In the genomic region with DNA sequence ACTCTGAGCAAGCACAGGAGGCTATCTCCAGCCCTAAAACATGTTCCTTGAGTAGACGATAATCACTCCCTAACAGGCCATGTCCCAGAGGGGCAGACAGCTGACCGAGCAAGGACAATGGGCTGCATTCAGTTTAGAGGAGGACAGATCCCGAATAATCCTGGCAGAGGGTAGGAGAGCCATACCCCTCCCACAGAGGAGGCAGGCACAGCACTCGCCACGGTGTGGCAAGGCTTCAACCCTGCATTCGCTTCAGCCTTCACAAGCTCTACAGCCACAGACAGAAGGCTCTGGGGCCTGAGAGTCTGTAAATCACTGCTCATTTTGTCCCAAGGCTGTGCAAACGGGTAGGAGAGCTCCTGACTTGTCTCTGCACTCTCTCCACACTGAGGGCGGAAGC, we compare ENCODE assay signal across 11 mouse cellular contexts. TPM values are rescaled to one million over a fixed set of nuclear protein-coding genes. Genes with fewer than 3 reads are reported as not detected.
DNase-seq lines count a peak whose midpoint lies in the region; ATAC-seq lines count a peak whose summit lies in the region.
"Had no signal": no experiment of that assay in that cellular context is flagged by ENCODE, and none has a peak within 500 bp of the region (broad histone marks: within the 10 kb centered on the region; RNA-seq: fewer than 3 reads in every experiment).

No protein-coding gene starts in this region.

- no peak for ATAC-seq in midbrain, embryonic 16.5 days
- peak; percentile 53; the same call in 1 of the 2 replicates for ATAC-seq in neural tube, embryonic 15.5 days (ENCODE audit: low FRiP score)
- ATAC-seq: intestine, embryonic 16.5 days had no signal

- H3K27ac ChIP-seq in midbrain, embryonic 10.5 days (replicated peaks), result peak overlapping the region; percentile 69
- no peak overlapping the region for H3K27ac ChIP-seq in midbrain, embryonic 16.5 days (ENCODE audit: low read length)
- peak overlapping the region; percentile 49 for H3K27ac ChIP-seq in neural tube, embryonic 15.5 days (replicated peaks)
- H3K27ac ChIP-seq: liver, embryonic 14.5 days had no signal

- H3K4me1 ChIP-seq in midbrain, embryonic 10.5 days, result peaks cover 20% of the 10 kb centered on the region
- no peaks in the 10 kb centered on the region for H3K4me1 ChIP-seq in midbrain, embryonic 16.5 days (ENCODE audit: control insufficient read depth, insufficient read depth, low read length)
- H3K4me1 ChIP-seq in neural tube, embryonic 15.5 days, result peaks cover 9% of the 10 kb centered on the region

- H3K4me3 ChIP-seq in midbrain, embryonic 10.5 days, result no peak overlapping the region
- no peak overlapping the region for H3K4me3 ChIP-seq in midbrain, embryonic 16.5 days (ENCODE audit: low read depth, low read length)
- H3K4me3 ChIP-seq in neural tube, embryonic 15.5 days (replicated peaks), result no peak overlapping the region

- WGBS in midbrain, embryonic 10.5 days, result 34% methylated on average over 8 of the region's 8 CpGs
- 16% methylated on average over 8 of the region's 8 CpGs for WGBS in midbrain, embryonic 16.5 days
- 22% methylated on average over 8 of the region's 8 CpGs for WGBS in neural tube, embryonic 15.5 days

- no peak overlapping the region for H3K4me2 ChIP-seq in midbrain, embryonic 16.5 days (ENCODE audit: low read length)
- no peak overlapping the region for H3K4me2 ChIP-seq in neural tube, embryonic 15.5 days

- no peaks in the 10 kb centered on the region for H3K27me3 ChIP-seq in midbrain, embryonic 10.5 days (ENCODE audit: low read depth, poor library complexity, severe bottlenecking)
- H3K27me3 ChIP-seq in midbrain, embryonic 16.5 days (ENCODE audit: control insufficient read depth, insufficient read depth, low read depth, low read length), result no peaks in the 10 kb centered on the region
- H3K27me3 ChIP-seq in neural tube, embryonic 15.5 days (replicated peaks), result no peaks in the 10 kb centered on the region

- H3K36me3 ChIP-seq in midbrain, embryonic 10.5 days, result peaks cover 95% of the 10 kb centered on the region
- H3K36me3 ChIP-seq in midbrain, embryonic 16.5 days (ENCODE audit: control insufficient read depth, insufficient read depth, low read length), result peaks cover 54% of the 10 kb centered on the region
- peaks cover 89% of the 10 kb centered on the region for H3K36me3 ChIP-seq in neural tube, embryonic 15.5 days

- H3K9ac ChIP-seq in midbrain, embryonic 16.5 days (ENCODE audit: low read depth, low read length), result no peak overlapping the region
- no peak overlapping the region for H3K9ac ChIP-seq in neural tube, embryonic 15.5 days (replicated peaks)
- H3K9ac ChIP-seq: liver, embryonic 14.5 days had no signal

- peak; percentile 67 for DNase-seq in adrenal gland, postnatal 14 days
- DNase-seq in adrenal gland, adult 8-10 months, result no peak
- DNase-seq in midbrain, embryonic 10.5 days (ENCODE audit: low spot score), result peak; percentile 49
- peak; percentile 46 for DNase-seq in heart, postnatal 4 days
- no peak for DNase-seq in urinary bladder, postnatal 25 days (ENCODE audit: low spot score)
- DNase-seq in thymus, adult 18-20 months, result no peak
- DNase-seq: thymus, postnatal 14 days had no signal

- no peaks in the 10 kb centered on the region for H3K9me3 ChIP-seq in midbrain, embryonic 10.5 days (replicated peaks)
- H3K9me3 ChIP-seq in midbrain, embryonic 16.5 days (replicated peaks; ENCODE audit: control insufficient read depth, low read length, poor library complexity, severe bottlenecking), result no peaks in the 10 kb centered on the region
- no peaks in the 10 kb centered on the region for H3K9me3 ChIP-seq in neural tube, embryonic 15.5 days (replicated peaks)

RNA-seq across cellular contexts. Expression of a gene that starts 14.0 kb away (rescaled TPM):
- 61.4 and 82.8 TPM in 2 replicates for total RNA-seq in adrenal gland, postnatal 14 days (2021)
- total RNA-seq in adrenal gland, adult 8-10 months (2022), result 100 to 1,000 TPM in 3 of 4 experiments, 10 to 100 TPM in 1; 92.4 to 158 (median 132) TPM
- polyA plus RNA-seq in midbrain, embryonic 10.5 days (2016; fragmentation: Nextera tagmentation; extraction: Ambion mirVana), result 15.7 and 18.4 TPM in 2 replicates
- 25.2 and 25.8 TPM in 2 replicates for polyA plus RNA-seq in midbrain, embryonic 16.5 days (2015; fragmentation: Nextera tagmentation; extraction: Ambion mirVana)
- 10 to 100 TPM; 65.0 to 65.6 TPM for total RNA-seq in heart, postnatal 4 days (2021)
- polyA plus RNA-seq in neural tube, embryonic 15.5 days (2015; fragmentation: Nextera tagmentation; extraction: Ambion mirVana), result 25.5 and 26.9 TPM in 2 replicates

RNA-seq across cellular contexts. Expression of a gene that starts 14.3 kb away (rescaled TPM):
- 35.1 and 44.2 TPM in 2 replicates for total RNA-seq in adrenal gland, postnatal 14 days (2021)
- 10 to 100 TPM; 29.7 to 43.1 (median 35.4) TPM for total RNA-seq in adrenal gland, adult 8-10 months (2022)
- polyA plus RNA-seq in midbrain, embryonic 10.5 days (2016; fragmentation: Nextera tagmentation; extraction: Ambion mirVana), result 24.8 and 24.9 TPM in 2 replicates
- polyA plus RNA-seq in midbrain, embryonic 16.5 days (2015; fragmentation: Nextera tagmentation; extraction: Ambion mirVana), result 23.3 and 27.7 TPM in 2 replicates
- 10 to 100 TPM; 40.9 to 42.1 TPM for total RNA-seq in heart, postnatal 4 days (2021)
- 20.7 and 20.8 TPM in 2 replicates for polyA plus RNA-seq in neural tube, embryonic 15.5 days (2015; fragmentation: Nextera tagmentation; extraction: Ambion mirVana)

RNA-seq across cellular contexts. Expression of a gene that starts 16.4 kb away (rescaled TPM):
- 52.5 and 59.0 TPM in 2 replicates for total RNA-seq in adrenal gland, postnatal 14 days (2021)
- 10 to 100 TPM; 73.1 to 85.4 (median 80.7) TPM for total RNA-seq in adrenal gland, adult 8-10 months (2022)
- polyA plus RNA-seq in midbrain, embryonic 10.5 days (2016; fragmentation: Nextera tagmentation; extraction: Ambion mirVana), result 42.3 and 46.7 TPM in 2 replicates
- polyA plus RNA-seq in midbrain, embryonic 16.5 days (2015; fragmentation: Nextera tagmentation; extraction: Ambion mirVana), result 61.9 and 62.6 TPM in 2 replicates
- 10 to 100 TPM; 22.9 to 24.9 TPM for total RNA-seq in heart, postnatal 4 days (2021)
- polyA plus RNA-seq in neural tube, embryonic 15.5 days (2015; fragmentation: Nextera tagmentation; extraction: Ambion mirVana), result 58.2 and 59.0 TPM in 2 replicates

RNA-seq across cellular contexts. Expression of a gene that starts 30.6 kb away (rescaled TPM):
- total RNA-seq in adrenal gland, postnatal 14 days (2021), result 12.8 and 13.0 TPM in 2 replicates
- 10 to 100 TPM in 3 of 4 experiments, 1 to 10 TPM in 1; 7.1 to 20.3 (median 15.2) TPM for total RNA-seq in adrenal gland, adult 8-10 months (2022)
- 9.1 and 11.8 TPM in 2 replicates for polyA plus RNA-seq in midbrain, embryonic 10.5 days (2016; fragmentation: Nextera tagmentation; extraction: Ambion mirVana)
- 2.7 and 3.4 TPM in 2 replicates for polyA plus RNA-seq in midbrain, embryonic 16.5 days (2015; fragmentation: Nextera tagmentation; extraction: Ambion mirVana)
- total RNA-seq in heart, postnatal 4 days (2021), result 10 to 100 TPM; 16.4 to 21.5 TPM
- polyA plus RNA-seq in neural tube, embryonic 15.5 days (2015; fragmentation: Nextera tagmentation; extraction: Ambion mirVana), result 4.5 and 7.7 TPM in 2 replicates

RNA-seq across cellular contexts. Expression of a gene that starts 32.9 kb away (rescaled TPM):
- 6.6 and 10.3 TPM in 2 replicates for total RNA-seq in adrenal gland, postnatal 14 days (2021)
- total RNA-seq in adrenal gland, adult 8-10 months (2022), result 10 to 100 TPM in 3 of 4 experiments, 1 to 10 TPM in 1; 9.5 to 21.8 (median 14.6) TPM
- 12.6 and 13.4 TPM in 2 replicates for polyA plus RNA-seq in midbrain, embryonic 10.5 days (2016; fragmentation: Nextera tagmentation; extraction: Ambion mirVana)
- 10.6 and 10.7 TPM in 2 replicates for polyA plus RNA-seq in midbrain, embryonic 16.5 days (2015; fragmentation: Nextera tagmentation; extraction: Ambion mirVana)
- 1 to 10 TPM; 8.5 to 9.5 TPM for total RNA-seq in heart, postnatal 4 days (2021)
- 11.6 and 14.6 TPM in 2 replicates for polyA plus RNA-seq in neural tube, embryonic 15.5 days (2015; fragmentation: Nextera tagmentation; extraction: Ambion mirVana)

Comparison
In these comparisons a context has a peak if more than half of its experiments do, and no peak if none do; other contexts are left out.
1. DNase-seq: peak in adrenal gland, postnatal 14 days (single experiment), midbrain, embryonic 10.5 days (single experiment) and heart, postnatal 4 days (single experiment); none in adrenal gland, adult 8-10 months (single experiment), urinary bladder, postnatal 25 days (single experiment) and thymus, adult 18-20 months (0 of 2).